Mouse (Mus musculus) cerebellum, postnatal 10 days (tissue): Measurements from ENCODE around the gene Cetn4.

Experiments
- DNase-seq, 2 experiments: peaks; one replicate each; pipeline ENCODE4 v3.0.0; 2021; ENCODE audit warnings: mixed read lengths in 2 of 2

Cetn4 gene

DNA sequence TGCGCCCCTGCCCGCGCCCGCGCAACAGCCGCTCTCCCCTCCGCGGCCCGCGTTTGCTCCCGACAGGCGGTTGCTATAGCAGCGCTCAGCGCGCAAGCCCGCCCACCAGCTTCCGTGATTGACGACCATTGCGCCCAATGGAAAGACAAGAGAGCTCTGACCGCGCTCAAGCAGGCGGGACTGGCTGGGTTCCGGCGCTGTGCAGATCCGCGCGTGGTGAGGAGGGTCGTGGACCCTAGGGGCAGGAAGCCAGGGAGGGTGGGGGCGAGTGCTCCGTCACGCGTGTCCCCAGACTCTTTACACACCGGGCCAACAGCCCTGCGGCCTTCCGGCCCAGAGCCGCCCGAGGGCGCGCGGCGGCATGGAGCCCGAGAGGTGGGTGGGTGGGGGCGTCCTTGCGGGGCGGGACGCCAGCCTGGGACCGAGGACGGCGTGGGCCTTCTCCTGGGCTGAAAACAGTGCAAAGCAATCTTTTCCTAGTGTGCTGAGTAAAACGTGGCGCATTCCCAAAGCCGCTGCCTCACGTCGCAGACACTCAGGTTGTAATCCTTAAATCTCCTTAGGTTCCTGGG lies at the start of gene Cetn4, which contains the start of gene Bbs12:
TSS of gene Cetn4 (minus strand) at position 339 of the 572 bp plus-strand sequence.
TSS of gene Bbs12 (plus strand) at position 185 of the 572 bp plus-strand sequence.
- peak; percentile 99 for DNase-seq

DNA sequence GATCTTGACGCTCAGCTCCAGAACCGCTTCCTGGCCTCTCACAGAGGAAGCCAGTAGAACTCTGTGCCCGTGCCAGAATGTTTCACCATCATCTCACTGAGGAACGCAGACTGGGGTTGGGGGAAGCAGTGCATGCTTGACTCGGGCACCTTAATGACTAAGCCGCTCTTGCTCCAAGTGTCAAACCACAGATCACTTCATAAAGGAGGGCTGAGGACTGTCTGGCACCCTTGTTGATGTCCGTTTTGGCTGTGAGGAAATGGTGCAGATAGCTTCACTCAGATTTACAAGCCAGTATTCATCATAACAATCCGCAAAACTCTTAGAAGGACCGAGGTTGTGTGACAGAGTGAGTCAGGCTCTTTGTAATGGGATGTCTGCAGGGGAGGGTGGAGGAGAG lies 48.2 kb upstream of the Cetn4 start:
- DNase-seq: no peak

DNA sequence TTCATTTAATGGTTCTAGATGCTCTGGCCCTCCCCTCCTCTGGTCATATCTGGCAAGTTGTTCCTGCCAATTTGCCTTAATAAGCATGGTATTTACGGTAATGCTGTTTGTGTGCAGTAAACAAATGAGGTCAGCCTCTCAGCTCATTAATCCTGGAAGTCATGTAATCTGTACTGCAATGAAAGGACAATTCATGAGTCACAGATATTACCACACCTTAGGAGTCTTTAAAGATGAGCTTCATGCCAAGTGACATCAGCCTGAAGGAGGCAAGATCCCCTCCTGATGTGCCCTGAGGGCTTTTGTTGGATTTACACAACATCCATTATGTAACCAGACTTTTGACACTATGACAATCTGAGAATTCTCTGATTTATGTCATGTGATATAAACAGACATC lies 42.2 kb upstream of the Cetn4 start:
- DNase-seq: no peak

DNA sequence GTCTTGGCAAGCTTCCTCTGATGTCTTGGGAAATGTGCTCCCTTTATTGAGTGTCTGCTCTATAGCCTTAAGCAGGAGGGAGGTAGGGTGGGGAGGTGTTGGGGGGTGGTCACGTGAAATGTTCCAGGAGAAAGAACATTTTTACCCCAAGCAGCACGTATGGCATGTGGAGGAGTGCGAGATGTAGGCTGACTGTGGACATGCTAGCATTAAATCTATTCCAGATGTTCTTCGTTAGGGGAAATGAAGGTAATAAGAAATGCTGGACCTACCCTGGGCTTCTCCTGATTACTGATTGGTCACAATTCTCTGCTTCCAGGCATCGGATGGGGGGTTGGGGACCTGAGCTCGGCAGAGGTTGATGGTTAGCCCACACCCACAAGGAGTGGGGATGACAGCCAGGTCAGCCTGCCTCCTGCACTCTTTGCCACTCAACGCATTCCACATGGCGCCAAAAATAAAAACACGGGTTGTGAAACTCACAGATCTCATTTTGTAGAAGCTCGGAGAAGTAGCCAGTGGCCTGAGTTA lies 41.5 kb upstream of the Cetn4 start:
- no peak for DNase-seq

DNA sequence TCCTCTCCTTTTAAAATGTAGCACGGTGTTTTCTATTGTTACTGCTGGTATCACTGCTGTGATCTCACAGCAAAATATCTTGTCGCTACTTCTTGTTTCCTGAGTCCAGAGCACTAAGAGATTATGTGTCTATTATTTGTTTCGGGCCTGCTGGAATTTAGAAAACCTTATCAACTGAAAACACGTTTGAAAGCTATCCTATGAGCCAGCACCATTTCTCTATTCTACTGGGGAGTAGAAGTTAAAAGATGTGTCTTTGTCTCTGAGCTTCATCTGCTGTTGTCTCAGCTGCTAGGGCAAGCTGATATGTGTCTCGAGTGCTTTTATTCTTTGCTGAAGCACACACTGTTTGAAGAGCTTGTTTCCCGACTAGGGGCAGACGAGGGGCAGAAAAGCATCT lies 37.9 kb upstream of the Cetn4 start:
- no peak for DNase-seq

DNA sequence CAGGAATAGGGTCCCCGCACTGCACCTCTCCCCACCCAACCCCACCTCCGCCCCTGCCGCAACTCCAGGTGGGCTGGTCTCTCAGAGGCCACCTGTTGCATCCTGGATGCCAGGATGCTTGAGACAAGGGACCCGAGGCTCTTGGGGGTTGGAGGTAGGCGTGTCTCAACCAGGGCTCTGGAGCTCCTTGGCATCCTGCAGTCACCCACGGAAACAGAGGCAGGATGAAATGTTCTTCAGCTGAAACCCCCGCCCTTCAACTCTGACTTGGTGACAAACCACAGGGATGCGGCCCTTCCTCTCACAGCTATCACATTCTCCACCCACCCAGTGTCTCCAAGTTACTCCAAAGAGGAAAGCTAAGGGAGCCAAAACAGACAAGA lies 36.6 kb upstream of the Cetn4 start:
- DNase-seq: no peak

DNA sequence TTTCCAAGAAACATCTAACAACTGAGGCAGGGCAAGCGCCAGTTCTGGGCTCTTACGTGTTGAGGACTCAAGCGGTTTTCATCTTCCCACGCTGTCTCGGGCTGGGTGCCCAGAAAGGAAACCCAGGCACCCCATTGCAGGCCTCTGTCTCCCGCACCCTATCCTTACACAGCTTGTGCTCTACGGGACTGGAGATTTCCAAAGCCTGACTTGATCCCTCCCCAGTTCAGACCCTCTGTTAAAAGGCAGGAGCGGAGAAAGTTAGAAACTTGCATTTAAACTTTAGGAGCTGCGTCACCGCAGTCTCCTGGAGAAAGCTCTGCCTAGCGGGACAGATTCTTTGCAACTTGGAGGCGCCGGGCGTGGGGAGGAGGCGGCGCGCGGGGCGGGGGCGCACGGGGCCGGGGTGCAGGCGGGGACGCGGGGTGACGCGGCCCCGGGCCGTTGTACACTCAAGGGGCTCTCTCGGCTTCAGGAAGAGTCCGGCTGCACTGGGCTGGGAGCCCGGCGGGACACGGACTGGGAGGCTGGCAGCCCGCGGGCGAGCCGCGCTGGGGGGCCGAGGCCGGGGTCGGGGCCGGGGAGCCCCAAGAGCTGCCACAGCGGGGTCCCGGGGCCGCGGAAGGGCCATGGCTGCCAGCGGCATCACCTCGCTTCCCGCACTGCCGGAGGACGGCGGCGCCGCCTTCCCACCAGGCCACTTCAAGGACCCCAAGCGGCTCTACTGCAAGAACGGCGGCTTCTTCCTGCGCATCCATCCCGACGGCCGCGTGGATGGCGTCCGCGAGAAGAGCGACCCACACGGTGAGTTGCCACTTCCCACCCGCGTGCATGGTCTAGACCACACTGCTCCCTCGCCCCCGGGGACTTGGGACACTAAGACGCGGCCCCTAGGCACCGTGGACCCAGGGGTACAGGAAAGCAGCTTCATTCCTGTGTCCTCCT lies 36.0 kb upstream of the Cetn4 start, which contains the start of gene Fgf2:
TSS of gene Fgf2 (plus strand) at position 126 of the 945 bp plus-strand sequence.
- peak; percentile 34 to 41 for DNase-seq

DNA sequence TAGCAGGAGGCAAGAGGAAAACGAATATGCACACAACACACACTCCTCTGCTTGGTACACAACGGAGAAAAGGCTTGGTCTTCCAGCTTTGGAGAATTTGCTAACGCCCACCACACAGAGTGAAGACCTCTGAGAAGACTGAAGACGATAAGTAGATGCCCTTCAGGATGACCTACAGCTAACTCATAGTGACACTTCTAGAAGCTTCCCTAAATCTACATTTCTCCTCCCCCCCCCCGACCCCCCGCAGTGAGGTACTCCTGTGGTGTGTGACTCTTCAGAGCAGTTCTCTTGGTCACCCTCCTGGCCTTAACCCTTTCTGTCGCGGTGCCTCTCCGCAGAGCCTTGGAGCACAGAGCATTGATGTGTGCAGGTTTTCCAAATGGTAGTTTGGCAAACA lies 35.2 kb upstream of the Cetn4 start:
- DNase-seq: no peak

DNA sequence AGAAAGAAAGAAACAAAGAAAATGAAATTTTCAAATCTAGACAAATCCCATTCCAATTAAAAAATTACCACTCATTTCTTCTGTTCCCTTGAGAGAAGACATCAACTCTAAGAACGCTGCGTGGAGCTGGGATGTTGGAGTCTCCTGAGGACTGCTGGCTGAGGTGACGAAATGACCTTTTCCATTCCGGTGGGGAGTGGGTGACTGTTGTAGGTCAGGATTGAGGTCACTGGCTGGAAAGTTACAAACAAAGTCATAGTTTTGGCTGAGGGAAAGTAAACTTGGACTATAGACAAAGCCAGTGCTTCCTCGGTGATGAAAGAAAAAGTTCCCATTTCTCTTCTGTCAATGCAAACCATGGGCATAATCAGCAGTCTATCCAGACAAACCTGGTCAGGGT lies 30.3 kb upstream of the Cetn4 start:
- DNase-seq: no peak

DNA sequence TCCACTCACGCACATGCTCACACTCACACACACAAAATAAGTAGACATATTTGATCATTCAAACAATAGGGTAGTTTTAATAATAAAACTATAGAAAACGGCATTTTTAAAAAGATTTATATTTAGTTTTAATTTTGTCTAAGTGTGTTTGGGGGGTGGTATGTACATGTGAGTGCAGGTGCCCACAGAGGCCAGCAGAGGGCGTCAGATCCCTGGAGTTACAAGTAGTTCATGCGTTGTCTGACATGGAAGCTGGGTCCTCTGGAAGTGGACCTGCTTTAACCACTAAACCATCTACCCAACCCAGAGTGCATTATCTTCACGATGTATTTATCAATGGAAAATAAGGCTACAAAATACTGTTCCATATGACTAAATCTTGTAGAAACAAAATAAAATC lies 28.6 kb upstream of the Cetn4 start:
- DNase-seq: peak; percentile 30 to 42

DNA sequence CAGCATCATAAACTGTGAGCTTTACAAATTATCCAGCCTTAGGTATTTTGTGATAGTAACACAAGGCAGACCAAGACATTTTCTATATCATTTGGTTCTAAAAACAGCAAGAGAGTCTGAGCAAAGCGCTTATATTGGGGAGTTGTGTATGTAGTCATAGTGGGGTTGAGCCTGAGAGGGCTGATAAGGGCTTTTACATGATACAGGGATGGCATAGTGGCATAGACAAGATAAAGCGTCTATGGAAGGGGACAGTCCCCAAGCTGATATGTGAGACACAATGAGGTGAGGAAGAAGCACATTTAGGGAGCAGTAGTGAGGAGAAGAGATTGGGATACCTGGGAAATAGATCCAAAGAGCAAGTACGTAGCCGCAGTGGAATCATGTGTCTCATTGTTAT lies 21.5 kb upstream of the Cetn4 start:
- no peak for DNase-seq

DNA sequence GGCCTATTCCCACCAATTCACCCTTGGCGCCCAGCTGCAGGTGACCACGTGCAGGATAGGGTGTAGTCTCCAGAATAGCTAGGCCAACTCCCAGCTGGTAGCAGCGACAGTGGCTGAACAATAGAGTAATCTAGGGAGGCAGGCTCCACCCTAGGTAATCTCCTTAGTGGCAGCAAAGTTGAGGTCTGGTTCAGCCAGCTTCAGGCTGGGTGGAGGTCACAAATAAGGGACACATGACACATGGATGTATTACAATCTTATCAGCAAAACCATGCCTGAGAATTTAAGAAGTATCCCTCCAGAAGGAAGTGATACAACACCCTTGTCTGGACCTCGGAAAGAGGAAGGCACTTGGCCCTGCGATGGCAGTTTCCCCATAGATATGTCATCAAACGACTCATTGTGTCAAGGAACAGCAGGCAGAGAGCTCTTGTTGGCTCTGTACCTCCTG lies 19.5 kb upstream of the Cetn4 start:
- no peak for DNase-seq

DNA sequence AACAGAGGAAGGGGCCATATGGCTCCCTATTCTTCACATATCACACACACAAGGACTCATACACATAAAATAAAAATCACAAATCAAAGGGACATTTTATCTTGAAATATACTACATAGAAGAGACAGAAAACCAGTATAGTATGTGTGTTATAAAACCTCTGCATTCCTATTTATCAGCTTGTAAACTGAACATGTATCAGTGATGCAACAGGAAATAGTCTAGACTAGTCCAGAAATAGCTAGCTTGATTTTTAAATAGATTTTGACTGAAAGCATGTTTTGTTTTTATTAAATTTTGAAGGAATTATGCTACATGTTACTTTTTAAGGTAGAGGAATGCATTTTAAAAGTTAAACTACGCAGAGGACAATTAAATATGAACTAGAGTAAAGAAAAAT lies 17.5 kb upstream of the Cetn4 start:
- no peak for DNase-seq

DNA sequence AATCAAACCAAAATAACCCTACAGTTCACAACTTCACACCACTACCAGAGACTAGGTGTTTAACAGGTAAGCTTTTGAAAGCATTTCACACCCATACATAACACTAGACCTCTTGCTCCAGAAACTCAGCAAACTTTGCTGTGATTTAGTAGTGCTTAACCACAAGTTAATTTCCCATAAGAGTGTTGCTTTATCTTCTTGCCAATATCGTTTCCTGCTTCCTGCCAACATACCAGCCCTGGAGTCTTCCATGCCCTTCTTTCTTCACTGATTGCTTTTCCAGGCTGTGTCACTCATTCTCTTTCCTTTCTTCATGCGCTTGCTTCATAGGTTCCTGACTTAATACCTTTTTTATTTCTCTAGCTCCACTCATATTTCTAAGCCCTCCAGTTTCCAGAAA lies 16.0 kb upstream of the Cetn4 start:
- DNase-seq: no peak

DNA sequence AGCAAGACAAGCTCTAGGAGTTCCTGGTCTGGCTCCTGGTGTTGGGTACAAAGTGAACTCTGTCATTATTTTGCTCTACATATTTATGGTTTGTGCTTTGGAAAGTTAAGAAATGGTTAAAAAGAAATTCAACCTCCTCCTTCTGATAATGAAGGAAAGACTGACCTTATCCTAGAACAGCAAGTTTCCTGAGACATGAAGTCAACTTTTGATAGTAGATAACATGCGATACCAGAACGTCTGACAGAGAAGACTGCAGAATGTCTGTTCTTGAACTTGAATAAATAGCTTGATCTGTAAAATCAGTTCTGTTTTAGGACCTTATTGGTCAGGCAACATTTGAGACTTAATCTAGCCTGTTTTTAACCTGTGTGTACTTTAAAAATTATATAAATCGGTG lies 14.1 kb upstream of the Cetn4 start:
- no peak for DNase-seq

DNA sequence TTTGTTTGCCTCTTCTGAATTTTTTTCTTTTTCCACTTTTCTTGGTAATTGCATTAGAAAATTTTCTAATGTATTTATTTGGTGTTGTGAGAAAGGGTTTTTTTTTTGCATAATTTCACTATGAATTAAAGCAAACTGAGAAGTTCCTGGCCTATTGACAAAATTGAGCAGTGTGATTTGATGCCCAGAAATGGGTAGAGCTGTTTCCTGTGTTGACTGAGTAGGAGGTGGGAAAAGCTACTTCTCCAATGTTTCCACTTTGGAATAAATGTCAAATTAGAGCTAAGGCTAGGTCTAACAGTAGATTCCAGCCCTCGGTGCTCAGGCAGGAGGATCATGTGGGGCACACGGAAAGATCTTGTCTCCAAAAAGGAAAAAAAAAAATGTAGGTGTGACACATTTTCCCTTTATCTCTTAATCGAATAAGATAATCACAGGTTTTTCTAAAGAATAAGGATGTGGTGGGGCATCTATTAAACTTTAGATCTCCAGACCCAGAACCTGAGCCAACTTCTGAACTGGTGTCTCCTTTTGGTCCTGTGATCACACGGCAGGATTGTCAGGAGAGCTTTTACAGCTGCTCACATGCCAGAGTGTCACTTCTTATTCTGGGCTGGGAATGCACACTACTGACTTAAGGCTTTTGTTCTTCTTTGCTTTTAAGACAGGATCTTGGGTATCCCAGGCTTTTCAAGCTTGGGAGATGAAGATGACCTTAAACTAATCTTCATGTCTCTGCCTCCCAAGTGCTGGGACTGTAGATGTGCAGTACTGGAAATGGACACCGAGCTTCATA lies 13.0 kb upstream of the Cetn4 start:
- no peak for DNase-seq

DNA sequence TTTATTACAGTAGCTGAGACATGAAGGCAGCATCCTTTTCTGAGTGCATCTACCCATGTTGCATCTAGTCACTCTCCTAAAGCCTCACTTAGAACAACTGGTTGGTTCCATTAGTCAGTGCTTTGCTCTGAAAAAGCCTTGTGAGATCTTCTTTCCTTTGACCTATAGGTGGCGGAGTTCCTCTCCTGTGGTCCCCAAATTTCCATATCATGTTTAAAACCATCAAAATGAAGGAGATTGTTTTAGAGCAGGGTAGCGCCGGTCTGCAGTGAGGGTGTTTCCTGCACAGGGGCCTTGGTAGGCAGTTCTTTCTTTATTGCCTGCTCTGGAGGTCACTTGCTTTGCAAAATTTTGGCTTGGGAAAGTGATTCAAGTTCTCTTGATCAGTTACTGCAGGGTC lies 11.8 kb upstream of the Cetn4 start:
- peak; percentile 41 to 64 for DNase-seq

DNA sequence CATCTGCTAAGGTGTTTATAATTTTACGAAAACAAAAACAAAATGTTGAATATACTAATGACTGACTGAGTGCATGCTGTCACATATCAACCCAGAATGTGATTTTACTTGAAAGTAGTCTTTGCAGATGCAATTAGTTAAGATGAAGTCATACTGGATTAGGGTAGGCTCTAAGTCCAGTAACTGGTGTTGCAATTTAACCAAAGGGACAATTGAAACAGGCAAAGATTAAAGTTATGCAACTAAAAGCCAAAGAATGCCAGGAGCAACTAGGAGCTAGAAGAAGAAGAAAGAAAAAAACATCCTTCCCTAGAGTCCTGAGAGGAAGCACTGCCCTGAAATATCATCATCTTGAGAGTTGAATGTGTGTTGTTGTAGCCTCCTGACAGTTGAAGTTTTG lies 3.7 kb upstream of the Cetn4 start:
- DNase-seq: no peak

DNA sequence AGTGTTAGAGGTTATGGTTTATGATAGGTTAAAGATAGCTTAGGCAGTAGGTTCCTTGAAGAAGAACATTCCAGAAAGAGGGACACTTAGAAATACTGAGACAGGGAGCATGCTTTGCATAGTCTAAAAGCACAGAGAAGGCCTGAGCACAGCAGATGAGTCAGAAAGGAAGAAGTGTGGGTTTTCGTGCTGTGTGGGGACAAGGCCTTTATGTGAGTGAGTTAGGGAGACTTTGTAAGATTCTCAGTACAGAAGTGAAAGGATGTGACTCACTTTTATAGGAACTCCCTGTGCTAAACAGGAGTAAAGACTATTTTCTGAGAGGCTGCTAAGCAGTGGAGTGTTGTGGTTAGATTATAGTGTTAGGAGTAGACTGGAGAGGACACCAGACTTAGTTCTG lies 863 bp upstream of the Cetn4 start:
- DNase-seq: no peak

DNA sequence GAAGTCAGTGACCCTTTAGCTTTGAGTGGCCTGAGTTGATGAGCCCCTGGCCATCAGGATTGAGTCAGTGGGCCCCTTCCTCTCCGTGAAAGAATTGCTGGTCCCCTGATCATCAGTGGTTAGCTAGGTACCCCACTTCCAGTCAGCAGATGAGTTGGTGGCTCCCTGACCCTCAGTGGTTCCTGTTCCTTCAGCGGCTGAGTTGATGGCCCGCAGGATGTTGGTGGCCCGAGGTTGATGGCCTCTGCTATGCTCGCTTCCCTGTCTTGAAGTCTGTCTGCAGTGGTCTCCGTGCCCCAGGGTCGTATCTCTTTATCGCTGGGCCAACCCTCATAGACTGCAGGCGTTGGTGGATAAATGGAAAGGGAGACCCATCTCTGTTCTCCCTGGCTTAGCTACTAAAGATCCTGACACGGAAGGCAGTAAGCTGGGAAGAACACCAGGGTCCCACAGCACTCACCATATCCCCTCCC lies 575 bp downstream of the Cetn4 start:
- DNase-seq: no peak

DNA sequence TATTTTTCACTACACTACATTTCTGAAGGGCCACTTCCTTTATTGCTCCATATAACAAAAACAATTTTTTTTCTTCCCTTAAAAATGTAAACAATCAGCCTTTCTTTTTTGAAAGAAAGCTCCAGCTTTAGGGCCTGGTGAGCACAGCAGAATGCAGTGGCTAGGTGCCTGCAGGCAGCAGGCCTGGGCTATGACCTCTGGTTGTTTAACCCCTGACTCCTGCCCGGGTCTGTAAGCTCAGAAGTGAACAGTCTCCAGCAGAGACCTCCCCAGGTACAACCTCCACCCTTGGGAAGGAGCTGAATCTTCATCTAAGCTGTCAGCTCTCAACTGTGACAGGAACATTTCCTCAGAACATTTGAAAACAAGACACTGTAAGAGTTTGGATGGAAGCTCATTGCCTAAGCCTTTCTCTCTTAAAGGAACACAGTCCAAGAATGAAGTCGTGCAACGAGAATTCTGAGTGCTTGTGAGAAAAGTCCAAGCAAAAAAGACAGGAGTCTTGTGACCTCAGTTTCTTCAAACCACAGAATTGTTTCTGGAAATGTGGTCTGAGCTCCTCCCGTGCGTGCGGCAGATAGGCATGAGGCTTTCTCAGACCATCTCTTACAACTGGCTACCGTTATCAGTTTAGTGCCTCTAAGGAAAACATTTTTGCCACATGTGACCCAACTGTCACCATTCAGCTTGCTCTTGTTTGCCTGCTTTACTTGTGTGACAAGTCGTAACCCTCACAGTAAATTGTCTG lies 8.9 kb downstream of the Cetn4 start:
- no peak for DNase-seq

DNA sequence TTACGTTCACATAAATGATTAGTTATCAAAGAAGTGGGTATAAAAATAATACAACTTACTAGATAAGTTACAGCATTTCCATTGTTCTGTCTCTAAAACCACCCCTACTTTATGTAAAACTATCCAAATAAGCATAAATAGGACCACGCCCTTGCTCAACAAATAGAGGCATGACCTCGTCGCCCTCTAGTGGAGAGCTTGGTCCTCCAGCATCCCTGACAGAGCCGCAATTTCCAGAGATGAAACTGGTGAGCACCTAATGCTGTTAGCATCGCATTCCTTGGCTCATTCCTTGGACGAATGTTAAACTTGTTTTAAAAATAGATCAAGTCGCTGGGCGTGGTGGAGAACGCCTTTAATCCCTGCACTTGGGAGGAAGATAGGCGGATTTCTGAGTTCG lies 9.8 kb downstream of the Cetn4 start:
- DNase-seq: peak; percentile 66 to 72
